ENCODE assay signal across 7 mouse cellular contexts in genomic region chr7:139390926-139391325, GRCm38 (mm10). TPM values are rescaled to one million over a fixed set of nuclear protein-coding genes. Genes with fewer than 3 reads are reported as not detected.
DNase-seq lines count a peak whose midpoint lies in the region; ATAC-seq and TF ChIP-seq lines count a peak whose summit lies in the region.

No protein-coding gene starts in this region.

- ATAC-seq in heart, postnatal 0 days (ENCODE audit: insufficient read depth, low read depth) = no peak

- H3K4me2 ChIP-seq in heart, postnatal 0 days (ENCODE audit: low read depth, low read length) = peak overlapping the region; percentile 66
- H3K4me2 ChIP-seq in myocyte (ENCODE audit: low read depth) = peak overlapping the region; percentile 92

- 42% methylated on average over 9 of the region's 9 CpGs for WGBS in heart, postnatal 0 days

- no peak for TF ChIP-seq POLR2A in cortical plate, adult 2 months (IDR thresholded peaks at IDR 0.05; ENCODE audit: extremely low read depth, insufficient read depth, low read length)
- TF ChIP-seq POLR2A in myocyte (IDR thresholded peaks at IDR 0.05; ENCODE audit: insufficient read length, low read depth) = no peak

- peaks cover 4% of the 10 kb centered on the region for H3K4me1 ChIP-seq in cortical plate, adult 2 months (ENCODE audit: control insufficient read depth, insufficient read depth, low read length)
- peaks cover 66% of the 10 kb centered on the region for H3K4me1 ChIP-seq in heart, postnatal 0 days (ENCODE audit: control insufficient read depth, insufficient read depth)

- H3K4me3 ChIP-seq in layer of hippocampus, adult 2 months = peak overlapping the region; percentile 86
- peak overlapping the region; percentile 55 for H3K4me3 ChIP-seq in cortical plate, adult 2 months (ENCODE audit: insufficient read depth, low read length)
- H3K4me3 ChIP-seq in heart, postnatal 0 days (ENCODE audit: low read depth, low read length) = peak overlapping the region; percentile 85
- H3K4me3 ChIP-seq in myocyte = peak overlapping the region; percentile 41

- no peaks in the 10 kb centered on the region for H3K9me3 ChIP-seq in heart, postnatal 0 days (replicated peaks; ENCODE audit: control insufficient read depth, low read length)

- H3ac ChIP-seq in myocyte (ENCODE audit: control insufficient read depth, insufficient read length) = no peak overlapping the region

- no peak for DNase-seq in layer of hippocampus, adult 2 months (ENCODE audit: low spot score in 2 of 2)
- DNase-seq in layer of hippocampus, postnatal 14 days (ENCODE audit: low spot score in 2 of 2) = no peak
- DNase-seq in heart, postnatal 0 days (ENCODE audit: low spot score) = no peak
- no peak for DNase-seq in testis, postnatal 14 days (ENCODE audit: low spot score)
- DNase-seq in left cerebral cortex, adult 8-10 months (ENCODE audit: low spot score in 2 of 2) = no peak

- peak overlapping the region; percentile 95 for H3K27ac ChIP-seq in layer of hippocampus, adult 2 months
- peak overlapping the region; percentile 14; the same call in 1 of the 2 replicates for H3K27ac ChIP-seq in cortical plate, adult 2 months (ENCODE audit: insufficient read depth, low read length)
- peak overlapping the region; percentile 96 for H3K27ac ChIP-seq in heart, postnatal 0 days (ENCODE audit: low read depth)

- no peak for TF ChIP-seq CTCF in layer of hippocampus, adult 2 months (conservative IDR thresholded peaks at IDR 0.05)
- TF ChIP-seq CTCF in cortical plate, adult 2 months (IDR thresholded peaks at IDR 0.05; ENCODE audit: extremely low read depth, insufficient read depth, low read length) = no peak
- TF ChIP-seq CTCF in heart, postnatal 0 days (IDR thresholded peaks at IDR 0.05; ENCODE audit: low read depth) = no peak

- H3K27me3 ChIP-seq in heart, postnatal 0 days (ENCODE audit: control insufficient read depth, insufficient read depth, low read length) = no peaks in the 10 kb centered on the region
- H3K27me3 ChIP-seq in myocyte (ENCODE audit: control insufficient read depth, insufficient read depth, insufficient read length) = no peaks in the 10 kb centered on the region

- H3K9ac ChIP-seq in heart, postnatal 0 days (replicated peaks; ENCODE audit: low read depth, low read length) = peak overlapping the region; percentile 98

- no peak for TF ChIP-seq EP300 in heart, postnatal 0 days (IDR thresholded peaks at IDR 0.05; ENCODE audit: low read depth)

- H3K36me3 ChIP-seq in heart, postnatal 0 days (replicated peaks; ENCODE audit: control insufficient read depth, insufficient read depth, low read length) = no peaks in the 10 kb centered on the region
- no peaks in the 10 kb centered on the region for H3K36me3 ChIP-seq in myocyte (ENCODE audit: control insufficient read depth, insufficient read depth)

- peaks cover 65% of the 10 kb centered on the region for H3K79me2 ChIP-seq in myocyte (ENCODE audit: control insufficient read depth, insufficient read depth)

TF ChIP-seq in myocyte, 11 proteins besides CTCF, POLR2A, EP300 and RAD21:
- no peak for TF ChIP-seq MYOD1 (IDR thresholded peaks at IDR 0.05; ENCODE audit: control insufficient read depth in 1 of 3, insufficient read length in 2 of 3, low read depth in 2 of 3)
- no peak for TF ChIP-seq E2F4 (IDR thresholded peaks at IDR 0.05; ENCODE audit: insufficient read depth)
- no peak for TF ChIP-seq POLR2AphosphoS2 (IDR thresholded peaks at IDR 0.05; ENCODE audit: insufficient read length, low read depth)
- no peak for TF ChIP-seq USF1 (IDR thresholded peaks at IDR 0.05; ENCODE audit: low read depth)
- no peak for TF ChIP-seq TCF12 (IDR thresholded peaks at IDR 0.05; ENCODE audit: insufficient read depth, poor library complexity, severe bottlenecking)
- no peak for TF ChIP-seq REST (IDR thresholded peaks at IDR 0.05; ENCODE audit: insufficient read depth, insufficient read length)
- TF ChIP-seq SRF (IDR thresholded peaks at IDR 0.05; ENCODE audit: control insufficient read depth, insufficient read length, low read depth) = no peak
- no peak for TF ChIP-seq TCF3 (IDR thresholded peaks at IDR 0.05; ENCODE audit: insufficient read length, low read depth)
- TF ChIP-seq MAX (IDR thresholded peaks at IDR 0.05; ENCODE audit: low read depth) = no peak
- TF ChIP-seq MYOG (IDR thresholded peaks at IDR 0.05; ENCODE audit: control insufficient read depth in 1 of 3, insufficient read depth in 1 of 3, insufficient read length in 2 of 3, low read depth in 2 of 3) = no peak

RNA-seq across cellular contexts. Expression of gene Inpp5a, which starts 2.0 kb away (rescaled TPM):
- total RNA-seq in layer of hippocampus, adult 2 months (2021) = 10 to 100 TPM; 39.2 to 41.1 TPM
- 10 to 100 TPM; 41.1 to 41.2 TPM for total RNA-seq in layer of hippocampus, postnatal 14 days (2021)
- 23.8 and 27.8 TPM in 2 replicates for polyA plus RNA-seq in cortical plate, adult 2 months (2012; rRNA removed)
- 43.4 and 44.1 TPM in 2 replicates for total RNA-seq in heart, postnatal 0 days (2014; rRNA removed; ENCODE audit: low replicate concordance)
- 57.9 and 65.2 TPM in 2 replicates for polyA plus RNA-seq in heart, postnatal 0 days (2015; fragmentation: Nextera tagmentation; extraction: Ambion mirVana)
- 37.8 TPM for polyA plus RNA-seq in myocyte (2012; fragmentation: generic; extraction: Trizol)
- 10 to 100 TPM; 55.8 to 63.9 (median 59.9) TPM for total RNA-seq in left cerebral cortex, adult 8-10 months (2022)

Comparison
In these comparisons a context has a peak if more than half of its experiments do, and no peak if none do; other contexts are left out.
1. H3K27ac ChIP-seq: peak in every context shown above with its lines; median percentile 96 in heart, postnatal 0 days; 95 in layer of hippocampus, adult 2 months; 14 in cortical plate, adult 2 months.